Mouse (Mus musculus): ENCODE measurements at regions not wholly inside any gene's neighbourhood (a gene's known extent, or its start where the extent isn't known, plus 50 kb on each side); places are given as distances from the start of the nearest gene placed in this dataset.
A peak's percentile ranks its signal among the peaks of the same experiment; 100 is the strongest.

DNA sequence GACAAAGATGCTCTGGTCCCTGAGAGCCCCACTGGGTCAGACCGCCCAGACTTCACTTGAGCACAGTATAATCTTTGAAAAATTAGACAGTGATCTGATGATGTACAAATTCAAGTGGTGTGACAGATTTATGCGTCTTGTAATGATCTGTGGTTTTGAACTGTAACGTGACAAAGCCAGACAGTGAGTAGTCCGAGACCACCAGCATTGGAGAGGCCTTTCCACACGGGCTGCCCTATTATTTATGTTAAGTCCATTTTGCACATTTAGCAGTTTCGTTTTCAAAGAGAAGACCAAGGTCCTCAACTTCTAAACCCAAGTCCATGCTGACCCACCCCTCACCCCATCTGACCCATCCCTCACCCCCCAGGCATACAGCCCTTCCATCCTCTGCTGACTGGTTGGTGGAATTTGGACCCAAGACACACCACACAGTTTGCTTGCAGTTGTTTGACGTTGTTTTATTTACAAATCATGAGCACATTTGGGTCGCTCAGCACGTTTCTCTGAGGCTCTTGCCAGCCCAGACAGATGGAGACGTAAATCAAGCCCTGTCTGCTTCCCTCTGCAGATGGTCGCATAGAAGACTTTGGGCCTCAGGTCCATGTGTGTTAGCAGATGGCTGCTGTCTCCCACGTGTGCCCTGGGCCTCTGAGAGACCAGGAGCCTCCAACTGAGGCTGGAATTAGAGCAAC is 132.8 kb upstream of the Myocd start:
- no peaks in the 10 kb centered on the region for H3K27me3 ChIP-seq (ENCODE audit: control insufficient read depth, insufficient read depth, insufficient read length)
- no peak overlapping the region for H3ac ChIP-seq (ENCODE audit: control insufficient read depth, insufficient read length, low read depth)
- TF ChIP-seq MAX (IDR thresholded peaks at IDR 0.05) (no peak), USF1 (IDR thresholded peaks at IDR 0.05; ENCODE audit: low read depth) (no peak), MYOG (IDR thresholded peaks at IDR 0.05; ENCODE audit: control insufficient read depth, extremely low read depth, insufficient read length) (no peak), MYOD1 (IDR thresholded peaks at IDR 0.05; ENCODE audit: control insufficient read depth, insufficient read length, low read depth) (no peak), FOSL1 (IDR thresholded peaks at IDR 0.05; ENCODE audit: insufficient read depth, low read length, poor library complexity, severe bottlenecking) (no peak), CEBPB (IDR thresholded peaks at IDR 0.05; ENCODE audit: low read depth) (no peak), CTCF (IDR thresholded peaks at IDR 0.05; ENCODE audit: control insufficient read depth, insufficient read depth, insufficient read length) (no peak)
- H3K79me2 ChIP-seq (ENCODE audit: control insufficient read depth, insufficient read depth) = no peaks in the 10 kb centered on the region
- H3K79me3 ChIP-seq (ENCODE audit: low read depth) = no peaks in the 10 kb centered on the region
- no peaks in the 10 kb centered on the region for H3K36me3 ChIP-seq (ENCODE audit: control insufficient read depth, insufficient read depth)
- no peak overlapping the region for H3K4me3 ChIP-seq (ENCODE audit: insufficient read depth, poor library complexity, severe bottlenecking)

GRCm38 (mm10) chr11:65389238-65389637 is 119.4 kb upstream of the Myocd start:
- no peaks in the 10 kb centered on the region for H3K36me3 ChIP-seq (ENCODE audit: control insufficient read depth, insufficient read depth)
- H3K27me3 ChIP-seq (ENCODE audit: control insufficient read depth, insufficient read depth, insufficient read length) = no peaks in the 10 kb centered on the region
- H3ac ChIP-seq (ENCODE audit: control insufficient read depth, insufficient read length, low read depth) = no peak overlapping the region
- no peak for TF ChIP-seq MYOD1 (IDR thresholded peaks at IDR 0.05; ENCODE audit: control insufficient read depth, insufficient read length, low read depth)
- TF ChIP-seq MAX (IDR thresholded peaks at IDR 0.05) = peak; percentile 95
- TF ChIP-seq MYOG (IDR thresholded peaks at IDR 0.05; ENCODE audit: control insufficient read depth, extremely low read depth, insufficient read length) = no peak
- peak; percentile 29 for TF ChIP-seq FOSL1 (IDR thresholded peaks at IDR 0.05; ENCODE audit: insufficient read depth, low read length, poor library complexity, severe bottlenecking)
- peak; percentile 48 for TF ChIP-seq USF1 (IDR thresholded peaks at IDR 0.05; ENCODE audit: low read depth)
- TF ChIP-seq CEBPB (IDR thresholded peaks at IDR 0.05; ENCODE audit: low read depth) = peak; percentile 85
- no peak for TF ChIP-seq CTCF (IDR thresholded peaks at IDR 0.05; ENCODE audit: control insufficient read depth, insufficient read depth, insufficient read length)
- H3K79me2 ChIP-seq (ENCODE audit: control insufficient read depth, insufficient read depth) = no peaks in the 10 kb centered on the region
- H3K4me3 ChIP-seq (ENCODE audit: insufficient read depth, poor library complexity, severe bottlenecking) = no peak overlapping the region
- no peaks in the 10 kb centered on the region for H3K79me3 ChIP-seq (ENCODE audit: low read depth)

- Histone ChIP-seq H3K27me3 (ENCODE audit: control insufficient read depth, insufficient read depth, insufficient read length) (no peaks in the 10 kb centered on the region), H3K79me2 (ENCODE audit: control insufficient read depth, insufficient read depth) (no peaks in the 10 kb centered on the region), H3K4me3 (ENCODE audit: insufficient read depth, poor library complexity, severe bottlenecking) (no peak overlapping the region), H3K36me3 (ENCODE audit: control insufficient read depth, insufficient read depth) (no peaks in the 10 kb centered on the region), H3ac (ENCODE audit: control insufficient read depth, insufficient read length, low read depth) (no peak overlapping the region), H3K79me3 (ENCODE audit: low read depth) (no peaks in the 10 kb centered on the region)
- no peak for TF ChIP-seq USF1 (IDR thresholded peaks at IDR 0.05; ENCODE audit: low read depth)
- TF ChIP-seq CEBPB (IDR thresholded peaks at IDR 0.05; ENCODE audit: low read depth) = no peak
- no peak for TF ChIP-seq MYOD1 (IDR thresholded peaks at IDR 0.05; ENCODE audit: control insufficient read depth, insufficient read length, low read depth)
- no peak for TF ChIP-seq MYOG (IDR thresholded peaks at IDR 0.05; ENCODE audit: control insufficient read depth, extremely low read depth, insufficient read length)
- TF ChIP-seq MAX (IDR thresholded peaks at IDR 0.05) = no peak
- TF ChIP-seq CTCF (IDR thresholded peaks at IDR 0.05; ENCODE audit: control insufficient read depth, insufficient read depth, insufficient read length) = no peak
- peak; percentile 42 for TF ChIP-seq FOSL1 (IDR thresholded peaks at IDR 0.05; ENCODE audit: insufficient read depth, low read length, poor library complexity, severe bottlenecking)
Measured at GRCm38 (mm10) chr11:65386291-65387061, 116.7 kb upstream of the Myocd start.

- Histone ChIP-seq H3ac (ENCODE audit: control insufficient read depth, insufficient read length, low read depth) (no peak overlapping the region), H3K27me3 (ENCODE audit: control insufficient read depth, insufficient read depth, insufficient read length) (no peaks in the 10 kb centered on the region), H3K79me3 (ENCODE audit: low read depth) (no peaks in the 10 kb centered on the region), H3K36me3 (ENCODE audit: control insufficient read depth, insufficient read depth) (no peaks in the 10 kb centered on the region), H3K79me2 (ENCODE audit: control insufficient read depth, insufficient read depth) (no peaks in the 10 kb centered on the region), H3K4me3 (ENCODE audit: insufficient read depth, poor library complexity, severe bottlenecking) (no peak overlapping the region)
- no peak for TF ChIP-seq USF1 (IDR thresholded peaks at IDR 0.05; ENCODE audit: low read depth)
- TF ChIP-seq FOSL1 (IDR thresholded peaks at IDR 0.05; ENCODE audit: insufficient read depth, low read length, poor library complexity, severe bottlenecking) = no peak
- no peak for TF ChIP-seq MAX (IDR thresholded peaks at IDR 0.05)
- no peak for TF ChIP-seq MYOG (IDR thresholded peaks at IDR 0.05; ENCODE audit: control insufficient read depth, extremely low read depth, insufficient read length)
- no peak for TF ChIP-seq CEBPB (IDR thresholded peaks at IDR 0.05; ENCODE audit: low read depth)
- TF ChIP-seq CTCF (IDR thresholded peaks at IDR 0.05; ENCODE audit: control insufficient read depth, insufficient read depth, insufficient read length) = no peak
- TF ChIP-seq MYOD1 (IDR thresholded peaks at IDR 0.05; ENCODE audit: control insufficient read depth, insufficient read length, low read depth) = no peak
Measured at GRCm38 (mm10) chr11:65375361-65375760, 105.6 kb upstream of the Myocd start.

DNA sequence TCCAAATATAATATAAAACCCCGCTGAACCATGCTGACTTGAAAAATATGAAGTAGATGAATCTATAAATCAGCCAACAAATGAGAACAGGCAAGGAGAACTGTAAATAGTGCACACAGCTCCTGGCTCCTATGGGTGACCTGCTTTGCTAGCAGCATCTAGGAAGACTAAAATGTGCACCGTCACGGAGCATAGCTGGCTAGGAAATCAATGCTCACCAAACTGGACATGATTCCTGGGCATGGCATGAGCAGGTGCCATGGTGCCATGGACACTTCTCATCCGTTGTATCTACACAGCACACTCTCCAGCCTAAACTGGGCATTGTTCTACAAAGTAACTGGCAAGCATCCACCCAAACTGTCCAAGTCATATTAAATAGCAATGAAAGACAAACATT is 103.3 kb upstream of the Myocd start:
- Histone ChIP-seq H3K79me3 (ENCODE audit: low read depth) (no peaks in the 10 kb centered on the region), H3K36me3 (ENCODE audit: control insufficient read depth, insufficient read depth) (no peaks in the 10 kb centered on the region), H3K27me3 (ENCODE audit: control insufficient read depth, insufficient read depth, insufficient read length) (no peaks in the 10 kb centered on the region), H3K4me3 (ENCODE audit: insufficient read depth, poor library complexity, severe bottlenecking) (no peak overlapping the region), H3K79me2 (ENCODE audit: control insufficient read depth, insufficient read depth) (no peaks in the 10 kb centered on the region), H3ac (ENCODE audit: control insufficient read depth, insufficient read length, low read depth) (no peak overlapping the region)
- TF ChIP-seq CEBPB (IDR thresholded peaks at IDR 0.05; ENCODE audit: low read depth) = no peak
- TF ChIP-seq MAX (IDR thresholded peaks at IDR 0.05) = no peak
- TF ChIP-seq FOSL1 (IDR thresholded peaks at IDR 0.05; ENCODE audit: insufficient read depth, low read length, poor library complexity, severe bottlenecking) = no peak
- no peak for TF ChIP-seq USF1 (IDR thresholded peaks at IDR 0.05; ENCODE audit: low read depth)
- TF ChIP-seq CTCF (IDR thresholded peaks at IDR 0.05; ENCODE audit: control insufficient read depth, insufficient read depth, insufficient read length) = no peak
- TF ChIP-seq MYOD1 (IDR thresholded peaks at IDR 0.05; ENCODE audit: control insufficient read depth, insufficient read length, low read depth) = no peak
- no peak for TF ChIP-seq MYOG (IDR thresholded peaks at IDR 0.05; ENCODE audit: control insufficient read depth, extremely low read depth, insufficient read length)

Measured in C2C12 (cell line).